10 mouse cellular contexts compared by ENCODE assay signal in genomic region chr6:128766486-128767254, GRCm38 (mm10). TPM values are rescaled to one million over a fixed set of nuclear protein-coding genes. Genes with fewer than 3 reads are reported as not detected.
DNase-seq lines count a peak whose midpoint lies in the region; ATAC-seq and TF ChIP-seq lines count a peak whose summit lies in the region.
"Not testable (repeated sequence)": the region's sequence is repeated elsewhere in the genome, so short reads cannot be mapped to it uniquely, and the experiment has no call there.
"Had no signal": no experiment of that assay in that cellular context is flagged by ENCODE, and none has a peak within 500 bp of the region (broad histone marks: within the 10 kb centered on the region; RNA-seq: fewer than 3 reads in every experiment).

No protein-coding gene starts in this region.

- not testable (repeated sequence) for H3K4me1 ChIP-seq in liver, embryonic 14.5 days (replicated peaks; ENCODE audit: control insufficient read depth in 2 of 2, insufficient read depth in 2 of 2, low read length in 1 of 2); spleen, adult 2 months (ENCODE audit: control insufficient read depth, insufficient read depth, insufficient read length)

- TF ChIP-seq CTCF in liver, embryonic 14.5 days (IDR thresholded peaks at IDR 0.05; ENCODE audit: low read depth) = peak; percentile 62
- TF ChIP-seq CTCF in spleen, adult 2 months (IDR thresholded peaks at IDR 0.05; ENCODE audit: extremely low read depth, insufficient read depth, insufficient read length, insufficient replicate concordance) = peak; percentile 32; the same call in 1 of the 2 replicates

- 53% methylated on average over 6 of the region's 6 CpGs for WGBS in liver, embryonic 14.5 days (ENCODE audit: insufficient replicate concordance)
- WGBS in spleen, adult 2 months = 63% methylated on average over 6 of the region's 6 CpGs

- not testable (repeated sequence) for H3K4me3 ChIP-seq in liver, embryonic 14.5 days (ENCODE audit: insufficient read depth in 1 of 2, low read depth in 2 of 2, low read length in 2 of 2); spleen, adult 2 months (ENCODE audit: extremely low read depth, insufficient read depth, insufficient read length)

- not testable (repeated sequence) for H3K9ac ChIP-seq in liver, embryonic 14.5 days (replicated peaks)

- H3K9me3 ChIP-seq in liver, embryonic 14.5 days (ENCODE audit: control insufficient read depth, low read length) = not testable (repeated sequence)

- peak; percentile 78 for DNase-seq in 3T3-L1 (ENCODE audit: low read depth, low spot score)
- DNase-seq in adrenal gland, postnatal 10 days = peak; percentile 50
- peak; percentile 80 for DNase-seq in embryo, embryonic 10 days (ENCODE audit: low spot score)
- DNase-seq in kidney, adult 11 months = peak; percentile 41
- not testable (repeated sequence) for DNase-seq in liver, embryonic 14.5 days (ENCODE audit: low read depth in 3 of 3, low spot score in 3 of 3)
- DNase-seq in spleen, adult 2 months (ENCODE audit: low read depth in 1 of 2, low spot score in 2 of 2) = peak; percentile 57 to 61

- ATAC-seq in granulocyte monocyte progenitor cell, adult 5-6 weeks (replicated peaks; ENCODE audit: poor library complexity, severe bottlenecking) = peak; percentile 72
- ATAC-seq in liver, embryonic 14.5 days (ENCODE audit: insufficient read depth) = not testable (repeated sequence)
- peak; percentile 65 for ATAC-seq in monocyte, adult 5-6 weeks (replicated peaks; ENCODE audit: insufficient number of reproducible peaks, low FRiP score, low TSS enrichment, poor library complexity, severe bottlenecking)

- not testable (repeated sequence) for H3K27me3 ChIP-seq in liver, embryonic 14.5 days (ENCODE audit: control insufficient read depth, insufficient read depth, low read length); spleen, adult 2 months (ENCODE audit: control insufficient read depth, insufficient read depth, low read length)

- TF ChIP-seq POLR2A in spleen, adult 2 months (IDR thresholded peaks at IDR 0.05; ENCODE audit: low read depth, low read length) = not testable (repeated sequence)

- not testable (repeated sequence) for H3K27ac ChIP-seq in liver, embryonic 14.5 days; spleen, adult 2 months (ENCODE audit: insufficient read depth, low read length)

- H3K36me3 ChIP-seq in liver, embryonic 14.5 days (replicated peaks; ENCODE audit: control insufficient read depth, insufficient read depth, low read depth); spleen, adult 2 months (ENCODE audit: control insufficient read depth, insufficient read depth, low read length): not testable (repeated sequence)

- TF ChIP-seq EP300 in liver, embryonic 14.5 days (IDR thresholded peaks at IDR 0.05; ENCODE audit: low read depth) = not testable (repeated sequence)

- H3K4me2 ChIP-seq in liver, embryonic 14.5 days (ENCODE audit: low read depth) = not testable (repeated sequence)

RNA-seq across cellular contexts. Expression of gene Klrb1c, which starts 22.3 kb away (rescaled TPM):
- under 1 TPM; 0.54 to 0.55 TPM for total RNA-seq in adrenal gland, postnatal 10 days (2021)
- not detected in 2 replicates for total RNA-seq in granulocyte monocyte progenitor cell, adult 5-6 weeks (2014; fragmentation: Nextera tagmentation)
- total RNA-seq in granulocyte monocyte progenitor cell, adult 5-6 weeks (2017) = 0.34 and 1.0 TPM in 2 replicates
- polyA plus RNA-seq in liver, embryonic 14.5 days (2012; rRNA removed) = 0.04 and 0.09 TPM in 2 replicates
- polyA plus RNA-seq in liver, embryonic 14.5 days (2014; fragmentation: Nextera tagmentation; extraction: Ambion mirVana) = 0.09 and 0.25 TPM in 2 replicates
- 160 to 719 TPM (median 207 TPM) in 3 replicates for total RNA-seq in monocyte, adult 5-6 weeks (2017)
- 3.0 and 8.5 TPM in 2 replicates for polyA plus RNA-seq in spleen, adult 2 months (2012; rRNA removed)

RNA-seq across cellular contexts. Expression of gene Klrb1, which starts 43.8 kb away (rescaled TPM):
- total RNA-seq in adrenal gland, postnatal 10 days (2021) = not detected
- not detected in 2 replicates for total RNA-seq in granulocyte monocyte progenitor cell, adult 5-6 weeks (2014; fragmentation: Nextera tagmentation)
- total RNA-seq in granulocyte monocyte progenitor cell, adult 5-6 weeks (2017) = not detected in 2 replicates
- not detected in 2 replicates for polyA plus RNA-seq in liver, embryonic 14.5 days (2012; rRNA removed)
- not detected in 2 replicates for polyA plus RNA-seq in liver, embryonic 14.5 days (2014; fragmentation: Nextera tagmentation; extraction: Ambion mirVana)
- 8.4 to 20.4 TPM in 2 of 3 replicates, not detected in the other for total RNA-seq in monocyte, adult 5-6 weeks (2017)
- 0.15 and 0.16 TPM in 2 replicates for polyA plus RNA-seq in spleen, adult 2 months (2012; rRNA removed)
- polyA plus RNA-seq: kidney, embryonic 16.5 days; macrophage had no signal

RNA-seq across cellular contexts. Expression of gene Gm44511, which starts 59.4 kb away (rescaled TPM):
- total RNA-seq in adrenal gland, postnatal 10 days (2021) = not detected
- not detected in 2 replicates for total RNA-seq in granulocyte monocyte progenitor cell, adult 5-6 weeks (2014; fragmentation: Nextera tagmentation)
- total RNA-seq in granulocyte monocyte progenitor cell, adult 5-6 weeks (2017) = not detected in 2 replicates
- polyA plus RNA-seq in liver, embryonic 14.5 days (2012; rRNA removed) = not detected in 2 replicates
- polyA plus RNA-seq in liver, embryonic 14.5 days (2014; fragmentation: Nextera tagmentation; extraction: Ambion mirVana) = not detected in 2 replicates
- 0.57 TPM in 1 of 3 replicates, not detected in the others for total RNA-seq in monocyte, adult 5-6 weeks (2017)
- 0.23 and 0.53 TPM in 2 replicates for polyA plus RNA-seq in spleen, adult 2 months (2012; rRNA removed)
- polyA plus RNA-seq: kidney, embryonic 16.5 days; macrophage had no signal

RNA-seq across cellular contexts. Expression of gene Klrb1b, which starts 59.5 kb away (rescaled TPM):
- under 1 TPM; 0.33 to 0.72 TPM for total RNA-seq in adrenal gland, postnatal 10 days (2021)
- not detected in 2 replicates for total RNA-seq in granulocyte monocyte progenitor cell, adult 5-6 weeks (2014; fragmentation: Nextera tagmentation)
- total RNA-seq in granulocyte monocyte progenitor cell, adult 5-6 weeks (2017) = 0.09 TPM in 1 of 2 replicates, not detected in the other
- polyA plus RNA-seq in liver, embryonic 14.5 days (2012; rRNA removed) = 0.08 and 0.18 TPM in 2 replicates
- polyA plus RNA-seq in liver, embryonic 14.5 days (2014; fragmentation: Nextera tagmentation; extraction: Ambion mirVana) = 0.13 TPM in 1 of 2 replicates, not detected in the other
- total RNA-seq in monocyte, adult 5-6 weeks (2017) = 99.8 to 219 TPM (median 100 TPM) in 3 replicates
- polyA plus RNA-seq in spleen, adult 2 months (2012; rRNA removed) = 0.62 and 1.7 TPM in 2 replicates

Comparison
In these comparisons a context has a peak if more than half of its experiments do, and no peak if none do; other contexts are left out.
1. RNA of gene Klrb1c, which starts 22.3 kb away (total RNA-seq): 160 to 719 TPM in monocyte, adult 5-6 weeks; 0.34 to 1.0 TPM in granulocyte monocyte progenitor cell, adult 5-6 weeks and 0.54 to 0.55 TPM in adrenal gland, postnatal 10 days; every median in the first group is over 10 times any median in the second.